Mouse (Mus musculus): ENCODE data around the gene Wdcp. TPM values are rescaled to one million over a fixed set of nuclear protein-coding genes. Genes with fewer than 3 reads are reported as not detected.

Wdcp gene
- 10 to 100 TPM; 12.8 to 14.4 TPM for total RNA-seq (2023)

DNA sequence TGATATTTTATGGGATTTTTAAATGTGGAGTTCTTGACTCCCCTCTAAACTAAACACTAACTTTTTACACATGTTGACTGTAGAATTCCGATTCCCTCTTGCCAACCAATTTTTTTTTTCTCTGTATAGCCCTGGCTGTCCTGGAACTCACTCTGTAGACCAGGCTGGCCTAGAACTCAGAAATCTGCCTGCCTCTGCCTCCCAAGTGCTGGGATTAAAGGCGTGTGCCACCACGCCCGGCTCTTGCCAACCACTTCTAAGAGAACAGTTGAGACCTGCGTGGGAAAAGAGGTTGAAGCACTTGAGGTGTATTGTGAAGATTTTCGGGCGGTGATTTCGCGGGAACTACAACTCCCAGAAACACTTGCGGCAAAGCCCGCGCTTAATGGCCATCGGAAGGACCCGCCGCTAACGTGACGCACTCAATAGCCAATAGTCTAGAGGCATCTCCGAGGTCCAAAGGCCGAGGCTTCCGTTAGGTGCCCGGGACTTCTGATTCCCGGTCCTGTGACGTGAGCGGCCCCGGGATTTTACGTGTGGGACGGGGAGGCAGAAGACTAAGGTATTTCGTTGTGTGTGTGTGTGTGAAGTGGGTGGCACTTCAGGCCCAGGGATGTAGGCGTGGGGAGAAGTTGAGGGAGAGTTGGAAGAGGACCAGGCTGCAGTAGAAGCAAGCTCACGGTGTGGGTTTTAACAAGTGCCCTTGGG, at the start of gene Wdcp:
Wdcp (plus strand) TSS at position 414 of the 708 bp plus-strand sequence.

DNA sequence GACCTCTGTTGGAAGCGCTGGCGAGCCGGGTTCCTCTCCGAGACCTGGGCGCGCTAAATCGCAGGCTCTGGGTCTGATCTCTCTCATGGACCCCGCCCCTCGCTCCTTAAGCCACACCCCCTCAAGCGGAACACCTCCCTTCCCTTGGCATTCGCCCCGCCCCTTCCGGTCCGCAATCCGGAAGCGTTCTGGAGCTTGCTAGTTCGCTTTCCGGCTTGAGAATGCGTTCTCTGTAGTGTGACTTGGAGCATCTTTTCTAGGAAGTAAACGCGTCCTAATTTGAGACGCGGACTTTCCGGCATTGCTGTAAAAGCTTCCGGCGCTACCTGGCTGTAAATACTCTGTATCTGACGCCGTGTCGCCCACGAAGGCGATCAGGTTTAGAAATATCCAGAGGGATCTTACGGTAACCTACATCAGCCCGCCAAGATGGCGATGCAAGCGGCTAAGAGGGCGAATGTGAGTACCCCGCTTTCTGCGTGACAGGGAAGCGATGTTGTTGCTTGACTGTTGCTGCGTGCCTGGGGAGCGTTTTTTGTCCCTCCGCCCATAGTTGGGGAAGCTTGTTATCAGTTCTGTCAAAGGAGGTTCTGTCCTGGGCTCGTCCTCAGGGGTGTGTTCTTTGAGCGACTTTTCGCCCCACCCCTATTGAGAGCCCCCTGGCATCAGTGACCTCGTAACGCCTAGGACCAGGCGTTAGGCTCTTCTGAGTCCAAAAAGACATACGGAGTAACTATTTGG, 25.6 kb upstream of the Wdcp start, which contains the start of gene Sf3b6:
Sf3b6 (plus strand) TSS at position 184 of the 741 bp plus-strand sequence.

DNA sequence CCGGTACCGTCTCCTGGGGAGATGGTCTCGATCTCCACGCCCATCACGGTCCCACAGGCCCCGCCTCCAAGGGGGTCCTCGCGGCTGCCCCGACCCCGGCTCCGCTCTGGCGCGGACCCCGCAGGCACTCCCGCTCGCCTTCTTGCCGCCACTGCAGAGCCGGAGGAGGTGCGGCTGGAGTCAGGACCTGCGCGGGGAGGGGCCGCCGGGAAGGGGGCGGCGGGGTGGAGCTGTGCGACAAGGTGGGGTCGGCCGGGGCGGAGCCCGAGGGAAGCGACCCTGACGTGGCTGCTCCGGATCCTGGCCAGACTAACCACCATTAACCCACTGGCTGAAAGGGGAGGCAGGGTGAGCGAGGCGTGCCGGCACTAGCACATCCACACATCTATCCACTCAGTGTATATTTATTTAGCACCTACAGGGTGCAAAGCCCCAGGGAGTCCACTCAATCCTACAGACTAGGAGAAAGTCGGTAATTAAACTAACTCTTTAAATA, 1.7 kb upstream of the Wdcp start, which contains the start of gene Fkbp1b:
Fkbp1b (minus strand) TSS at position 200 of the 496 bp plus-strand sequence.

DNA sequence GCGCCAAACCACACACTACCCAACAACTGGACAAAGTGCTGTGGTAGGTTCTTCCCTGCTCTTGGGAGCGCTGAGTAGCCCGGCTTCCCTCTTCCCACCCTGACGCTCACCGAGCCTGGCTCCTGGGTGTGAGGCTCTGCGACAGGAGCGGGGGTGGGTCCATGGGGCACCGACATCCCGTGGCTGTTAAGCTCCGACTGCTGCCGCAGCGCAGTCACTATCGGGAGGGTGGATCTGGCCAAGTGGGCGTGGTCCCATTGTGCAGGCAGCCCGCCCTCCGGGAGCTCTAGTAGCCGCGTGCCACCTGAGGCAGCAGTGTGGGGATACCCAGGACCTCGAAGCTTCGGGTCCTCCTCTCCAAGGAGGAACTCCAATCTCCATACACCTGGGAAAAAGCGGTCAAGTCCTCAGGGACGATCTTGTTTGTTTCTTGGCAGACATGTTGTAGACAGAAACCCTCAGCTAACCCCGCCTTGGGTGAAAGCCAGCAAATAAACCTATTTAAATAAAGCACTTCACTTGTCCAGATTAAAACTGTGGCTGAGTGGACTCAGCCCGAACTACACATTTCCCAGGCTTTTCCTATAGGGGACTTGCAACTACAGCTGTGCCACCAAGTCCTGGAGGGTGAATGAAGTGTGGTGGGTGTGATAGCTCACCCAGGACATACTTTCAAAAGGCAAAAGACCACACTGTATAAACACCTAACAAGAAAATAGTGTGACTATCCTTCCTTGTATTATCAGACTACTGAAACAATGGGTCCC, 31.2 kb downstream of the Wdcp start, which contains the start of gene Mfsd2b:
Mfsd2b (minus strand) TSS at position 199 of the 767 bp plus-strand sequence.

DNA sequence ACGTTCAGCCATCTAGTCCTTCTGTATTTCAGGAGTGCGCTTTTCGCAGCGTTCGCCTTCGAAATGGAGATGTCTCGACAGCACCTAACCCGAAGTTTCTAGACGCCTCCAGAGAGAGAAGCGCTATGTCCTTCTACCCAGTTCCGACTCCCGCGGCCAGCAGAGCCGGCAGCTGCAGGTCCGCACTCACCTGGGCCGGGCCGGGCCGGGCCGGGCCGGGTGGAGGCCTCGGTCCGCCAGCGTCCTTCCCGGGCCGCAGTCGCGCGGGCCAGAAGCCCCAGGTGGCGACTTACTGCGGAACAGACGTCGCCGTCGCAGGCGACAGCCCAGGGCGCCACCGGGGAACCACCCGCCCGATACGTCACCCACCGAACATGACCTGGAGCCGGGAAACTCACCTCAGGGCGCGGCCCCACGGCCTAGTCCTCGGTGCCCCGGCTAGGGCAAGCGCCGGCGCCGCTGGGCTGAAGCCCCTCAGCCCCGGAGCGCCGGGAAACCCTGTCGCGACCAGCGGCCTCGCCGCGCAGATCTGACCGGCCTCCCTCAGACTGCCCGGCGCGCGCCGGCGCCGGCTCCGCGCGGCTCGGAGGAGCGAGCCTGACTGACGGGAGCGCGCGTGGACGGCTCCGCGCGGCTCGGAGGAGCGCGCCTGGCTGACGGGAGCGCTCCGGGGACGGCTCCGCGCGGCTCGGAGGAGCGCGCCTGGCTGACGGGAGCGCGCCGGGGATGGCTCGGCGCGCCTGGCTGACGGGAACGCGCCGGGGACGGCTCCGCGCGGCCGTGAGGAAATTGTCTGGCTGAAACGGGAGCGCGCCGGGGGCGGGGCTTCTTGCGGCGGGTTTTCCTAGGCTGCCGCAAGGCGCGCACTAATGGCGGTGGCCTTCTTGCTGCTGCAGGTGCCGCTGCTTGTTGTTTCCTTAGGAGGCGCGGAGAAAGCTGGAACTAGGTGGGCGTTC, 64.1 kb downstream of the Wdcp start, which contains the start of gene Ubxn2a:
Ubxn2a (minus strand) TSS at position 755 of the 956 bp plus-strand sequence.

Other genes starting within 250 kb of the Wdcp start
- gene Fam228a, start 104.9 kb upstream of the Wdcp start, total RNA-seq (2023): not detected
- gene Pfn4, start 74.3 kb upstream of the Wdcp start, total RNA-seq (2023): under 1 TPM; 0.47 to 0.82 TPM
- 1 to 10 TPM; 1.6 to 4.6 TPM for gene Fam228b, start 74.0 kb upstream of the Wdcp start, total RNA-seq (2023)
- gene Sf3b6, start 25.8 kb upstream of the Wdcp start, total RNA-seq (2023): 100 to 1,000 TPM; 119 to 129 TPM
- gene Fkbp1b, start 1.7 kb upstream of the Wdcp start, total RNA-seq (2023): 10 to 100 TPM; 18.2 to 18.3 TPM
- gene Mfsd2b, start 31.1 kb downstream of the Wdcp start, total RNA-seq (2023): under 1 TPM; 0.67 to 0.79 TPM
- 10 to 100 TPM; 16.7 to 18.9 TPM for gene Ubxn2a, start 64.4 kb downstream of the Wdcp start, total RNA-seq (2023)
- 10 to 100 TPM; 91.1 to 93.4 TPM for gene Atad2b, start 74.0 kb downstream of the Wdcp start, total RNA-seq (2023)